Mouse (Mus musculus) brain, embryonic 18.5 days (tissue): ENCODE data around the gene Pcnx2.

Experiments used
- DNase-seq: peaks from one replicate; pipeline ENCODE4 v3.0.0-alpha.2; 2012; ENCODE audit warnings: low read depth, low spot score

Pcnx2 gene

GRCm38 (mm10) chr8:125897868-125898788 lies at the start of gene Pcnx2:
Gene Pcnx2, minus strand, starts transcription at chr8:125898317.
- peak; percentile 64 for DNase-seq

GRCm38 (mm10) chr8:125944511-125944910 lies 46.4 kb upstream of the Pcnx2 start:
- no peak for DNase-seq

- DNase-seq, result no peak
These were observed 37.5 kb upstream of the Pcnx2 start for GRCm38 (mm10) chr8:125935649-125936048.

GRCm38 (mm10) chr8:125931822-125932221 lies 33.7 kb upstream of the Pcnx2 start:
- DNase-seq, result no peak

- DNase-seq, result no peak
These were observed 32.3 kb upstream of the Pcnx2 start for GRCm38 (mm10) chr8:125930276-125931046.

- no peak for DNase-seq
These were observed 28.5 kb upstream of the Pcnx2 start for GRCm38 (mm10) chr8:125926636-125927035.

- no peak for DNase-seq
These were observed 24.2 kb upstream of the Pcnx2 start for GRCm38 (mm10) chr8:125922333-125922732.

- DNase-seq, result no peak
These were observed 22.6 kb upstream of the Pcnx2 start for GRCm38 (mm10) chr8:125920761-125921160.

- DNase-seq, result no peak
These were observed 22.2 kb upstream of the Pcnx2 start for GRCm38 (mm10) chr8:125920281-125920680.

GRCm38 (mm10) chr8:125919560-125919959 lies 21.4 kb upstream of the Pcnx2 start:
- no peak for DNase-seq

- DNase-seq, result no peak
These were observed 20.6 kb upstream of the Pcnx2 start for GRCm38 (mm10) chr8:125918719-125919118.

- DNase-seq, result no peak
These were observed 18.9 kb upstream of the Pcnx2 start for GRCm38 (mm10) chr8:125917013-125917412.

GRCm38 (mm10) chr8:125914386-125914785 lies 16.3 kb upstream of the Pcnx2 start:
- DNase-seq, result no peak

- DNase-seq, result no peak
These were observed 15.1 kb upstream of the Pcnx2 start for GRCm38 (mm10) chr8:125913206-125913605.

GRCm38 (mm10) chr8:125911229-125911580 lies 13.1 kb upstream of the Pcnx2 start:
- no peak for DNase-seq

GRCm38 (mm10) chr8:125910365-125911228 lies 12.5 kb upstream of the Pcnx2 start, which contains the start of gene Map3k21:
Gene Map3k21, plus strand, starts transcription at chr8:125910450.
- DNase-seq, result no peak

GRCm38 (mm10) chr8:125909661-125910364 lies 11.7 kb upstream of the Pcnx2 start:
- no peak for DNase-seq

GRCm38 (mm10) chr8:125907311-125907710 lies 9.2 kb upstream of the Pcnx2 start:
- no peak for DNase-seq

GRCm38 (mm10) chr8:125905341-125905740 lies 7.2 kb upstream of the Pcnx2 start:
- no peak for DNase-seq

- DNase-seq, result no peak
These were observed 4.4 kb upstream of the Pcnx2 start for GRCm38 (mm10) chr8:125902521-125902920.

GRCm38 (mm10) chr8:125901167-125901566 lies 3.0 kb upstream of the Pcnx2 start:
- DNase-seq, result no peak
